Mouse (Mus musculus) liver, embryonic 14.5 days (tissue): ENCODE results near the gene Tmem189. TPM values are rescaled to one million over a fixed set of nuclear protein-coding genes. Genes with fewer than 3 reads are reported as not detected.

Experiments
- ATAC-seq: fragments of 200-750 bp; cut with Nextera tagmentation; 2 replicates; pipeline ENCODE4 v1.8.0; 2017; ENCODE audit warnings: moderate number of reproducible peaks, mild to moderate bottlenecking, moderate library complexity; ENCODE audit not compliant: insufficient read depth
- DNase-seq, 3 experiments: peaks; one replicate each; pipeline ENCODE4 v3.0.0-alpha.2; 2012 to 2013; ENCODE audit warnings: low read depth in 3 of 3, low spot score in 3 of 3
- H3K27ac ChIP-seq: fragments of 300-500 bp; sonication (generic); 2 replicates; pipeline ENCODE4 v1.5.1; 2014; ENCODE audit warnings: moderate library complexity, mild to moderate bottlenecking, control low read depth, inconsistent platforms
- H3K27me3 ChIP-seq: fragments of 300-500 bp; sonication (generic); 2 replicates; pipeline ENCODE4 v1.6.1; 2014; ENCODE audit warnings: mild to moderate bottlenecking, low read length, moderate library complexity; ENCODE audit not compliant: control insufficient read depth, insufficient read depth
- H3K36me3 ChIP-seq: fragments of 300-500 bp; sonication (generic); replicated peaks from 2 replicates; pipeline ENCODE4 v1.6.1; 2014; ENCODE audit warnings: low read depth; ENCODE audit not compliant: control insufficient read depth, insufficient read depth
- H3K4me1 ChIP-seq, 2 experiments: fragments of 200-500 bp in 1 of 2; fragments of 300-500 bp in 1 of 2; sonication (generic) in 1 of 2; replicated peaks; 2 replicates each; pipeline ENCODE4 v1.6.1; 2012 to 2014; ENCODE audit warnings: antibody characterized with exemption in 1 of 2, inconsistent platforms in 1 of 2, low read length in 1 of 2; ENCODE audit not compliant: control insufficient read depth in 2 of 2, insufficient read depth in 2 of 2
- H3K4me2 ChIP-seq: fragments of 300-500 bp; sonication (generic); 2 replicates; pipeline ENCODE4 v1.6.1; 2014; ENCODE audit warnings: low read depth, mild to moderate bottlenecking, control low read depth, moderate library complexity
- H3K4me3 ChIP-seq, 2 experiments: fragments of 200-500 bp in 1 of 2; fragments of 300-500 bp in 1 of 2; sonication (generic) in 1 of 2; 2 replicates each; pipeline ENCODE4 v1.5.1; 2012 to 2014; ENCODE audit warnings: low read depth in 2 of 2, low read length in 2 of 2, mild to moderate bottlenecking in 2 of 2, control low read depth in 1 of 2, inconsistent platforms in 1 of 2, moderate library complexity in 1 of 2; ENCODE audit not compliant: insufficient read depth in 1 of 2
- H3K9ac ChIP-seq: fragments of 300-500 bp; sonication (generic); replicated peaks from 2 replicates; pipeline ENCODE4 v1.6.1; 2014; ENCODE audit warnings: mild to moderate bottlenecking, control low read depth, moderate library complexity
- H3K9me3 ChIP-seq: fragments of 300-500 bp; sonication (generic); 2 replicates; pipeline ENCODE4 v1.6.1; 2016; ENCODE audit warnings: low read length, mixed read lengths; ENCODE audit not compliant: control insufficient read depth
- CTCF ChIP-seq: IDR thresholded peaks from 2 replicates; pipeline ENCODE4 v1.5.1; 2016; ENCODE audit warnings: antibody characterized with exemption, low read depth, control low read depth
- EP300 ChIP-seq: IDR thresholded peaks from 2 replicates; pipeline ENCODE4 v1.6.1; 2016; ENCODE audit warnings: antibody characterized with exemption, low read depth
- WGBS: fragments of 180-500 bp; shearing (Covaris S2); extraction: QIAGEN DNeasy Blood & Tissue Kit; methylation state at CpG from one replicate; pipeline ENCODE4 v1.1.7; 2014; ENCODE audit not compliant: insufficient replicate concordance; 5-methylcytosine and 5-hydroxymethylcytosine counted together
- polyA plus RNA-seq, 2 experiments: library from polyadenylated mRNA; depleted of rRNA in 1 of 2; stranded (reverse) in 1 of 2; unstranded in 1 of 2; fragments of >200 nt; fragmentation: Nextera tagmentation in 1 of 2; extraction: Ambion mirVana in 1 of 2; gene quantifications; 2 replicates each; pipeline versions ENCODE4 v1.2.1 to v1.2.3; 2012 to 2014

Gene Tmem189
- polyA plus RNA-seq, 2 experiments = 12.4 to 14.6 TPM

DNA sequence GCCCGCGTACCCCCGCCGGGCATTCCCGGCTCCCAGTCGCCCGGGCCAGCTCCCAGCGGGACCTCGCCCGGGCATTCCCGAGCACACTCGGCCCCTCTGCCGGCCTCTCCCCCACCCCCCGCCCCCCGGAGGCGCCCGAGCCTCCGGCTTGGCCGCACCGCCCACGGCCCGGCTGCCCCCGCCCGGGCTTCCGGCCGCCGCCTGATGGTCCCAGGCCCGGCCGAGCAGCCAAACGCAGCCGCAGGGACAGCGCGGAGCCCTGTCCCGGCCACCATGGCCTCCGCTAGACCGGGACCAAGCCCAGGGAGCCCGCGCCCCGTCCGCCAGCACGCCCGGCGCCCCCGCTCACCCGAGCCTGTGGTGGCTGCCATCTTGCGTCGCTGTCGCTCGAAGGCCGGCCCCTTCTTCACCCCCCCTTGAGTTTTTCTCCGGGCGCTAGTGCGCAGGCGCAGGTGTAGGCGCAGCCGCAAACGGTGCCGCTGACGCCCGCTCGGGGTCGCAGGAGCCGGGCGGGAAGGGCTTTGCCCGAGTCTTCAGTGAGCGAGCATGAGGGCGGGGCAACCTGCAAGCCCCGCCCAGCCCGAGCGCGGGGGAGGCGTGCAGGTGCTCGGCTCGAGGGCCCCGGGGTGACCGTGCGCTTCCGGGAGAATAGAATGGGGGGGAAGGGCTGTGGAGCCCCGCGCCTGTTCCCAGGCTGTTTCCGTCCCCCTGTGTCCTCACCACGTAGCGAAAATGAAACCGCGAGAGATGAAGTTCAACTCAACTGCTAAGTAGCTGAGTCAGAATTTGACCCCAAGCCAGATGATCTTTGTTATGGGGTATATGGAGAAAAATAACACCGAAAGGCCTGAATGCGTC lies 57.8 kb downstream of the Tmem189 start, which contains the start of gene Ube2v1:
Ube2v1 (minus strand) TSS at position 505 of the 858 bp plus-strand sequence.
- ATAC-seq (peak; percentile 70), DNase-seq (peak; percentile 90 to 96 (median 94))
- no peaks in the 10 kb centered on the region for H3K9me3 ChIP-seq
- H3K4me2 ChIP-seq = peak within 1 kb of the TSS; percentile 75
- H3K27ac ChIP-seq = peak within 1 kb of the TSS; percentile 96
- H3K4me3 ChIP-seq = peak within 1 kb of the TSS; percentile 85 to 98
- peak; percentile 52 for TF ChIP-seq CTCF
- TF ChIP-seq EP300 = peak; percentile 50; the same call in 1 of the 2 replicates
- peaks cover 58 to 69% of the 10 kb centered on the region in 2 experiments for H3K4me1 ChIP-seq
- H3K36me3 ChIP-seq = peaks cover 16% of the 10 kb centered on the region
- under 1% methylated on average over 87 of the region's 87 CpGs for WGBS
- H3K9ac ChIP-seq = peak within 1 kb of the TSS; percentile 100
- H3K27me3 ChIP-seq = no peaks in the 10 kb centered on the region

DNA sequence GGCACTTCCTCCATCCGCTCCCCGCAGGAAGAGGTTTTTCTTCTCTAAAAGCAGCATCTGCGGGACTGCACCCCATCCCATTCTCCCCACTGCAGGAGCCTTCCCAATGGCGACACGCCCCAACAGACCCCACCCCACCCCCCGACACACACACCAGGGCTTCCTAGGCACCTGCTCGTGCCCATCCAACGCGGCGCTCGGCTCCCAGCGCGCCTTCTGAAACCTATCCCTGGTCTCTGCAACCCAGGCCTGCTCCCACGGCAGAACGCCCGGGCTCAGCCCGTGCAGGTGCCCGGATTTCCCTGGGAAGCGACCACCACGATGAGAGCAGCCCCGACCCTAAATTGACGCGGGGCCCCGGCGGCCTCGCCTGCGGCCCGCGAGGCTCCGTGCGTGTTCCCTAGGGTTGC lies 58.4 kb downstream of the Tmem189 start:
- Histone ChIP-seq H3K4me3 (peak overlapping the region; percentile 85 to 98), H3K4me1 (peaks cover 62 to 71% of the 10 kb centered on the region in 2 experiments), H3K9ac (peak overlapping the region; percentile 100), H3K36me3 (peaks cover 18% of the 10 kb centered on the region), H3K9me3 (no peaks in the 10 kb centered on the region), H3K4me2 (peak overlapping the region; percentile 75), H3K27ac (peak overlapping the region; percentile 96), H3K27me3 (no peaks in the 10 kb centered on the region)
- ATAC-seq (no peak), DNase-seq (no peak)
- TF ChIP-seq CTCF = no peak
- under 1% methylated on average over 28 of the region's 31 CpGs for WGBS

DNA sequence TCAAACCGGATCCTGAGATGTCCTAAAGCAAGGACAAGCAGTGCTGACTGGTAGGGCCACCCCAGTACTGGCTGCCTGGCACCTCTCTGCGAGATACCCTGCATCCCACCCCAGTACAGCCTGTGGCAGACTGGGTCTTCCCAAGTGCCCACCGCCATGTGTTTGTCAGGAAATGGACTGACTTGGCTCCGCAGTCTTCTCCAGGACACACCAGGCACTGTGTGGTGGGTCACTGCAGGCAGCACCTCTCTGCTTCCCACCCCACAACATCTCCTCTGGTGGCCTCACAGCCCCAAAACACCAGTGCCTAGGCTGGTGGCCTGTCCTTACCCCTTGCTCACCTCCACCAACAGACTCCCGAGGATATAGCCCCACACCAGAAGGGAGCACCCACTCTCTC lies 59.2 kb downstream of the Tmem189 start:
- H3K4me1 ChIP-seq = peaks cover 59 to 70% of the 10 kb centered on the region in 2 experiments
- H3K4me2 ChIP-seq = peak overlapping the region; percentile 75
- DNase-seq (no peak), ATAC-seq (no peak)
- WGBS = 41% methylated on average over 5 of the region's 5 CpGs
- peak overlapping the region; percentile 85 to 98 for H3K4me3 ChIP-seq
- H3K36me3 ChIP-seq = peaks cover 22% of the 10 kb centered on the region
- peak overlapping the region; percentile 100 for H3K9ac ChIP-seq
- peak overlapping the region; percentile 96 for H3K27ac ChIP-seq
- no peak; the same call in 1 of the 2 replicates for TF ChIP-seq CTCF
- no peak for TF ChIP-seq EP300
- no peaks in the 10 kb centered on the region for H3K9me3 ChIP-seq
- no peaks in the 10 kb centered on the region for H3K27me3 ChIP-seq

DNA sequence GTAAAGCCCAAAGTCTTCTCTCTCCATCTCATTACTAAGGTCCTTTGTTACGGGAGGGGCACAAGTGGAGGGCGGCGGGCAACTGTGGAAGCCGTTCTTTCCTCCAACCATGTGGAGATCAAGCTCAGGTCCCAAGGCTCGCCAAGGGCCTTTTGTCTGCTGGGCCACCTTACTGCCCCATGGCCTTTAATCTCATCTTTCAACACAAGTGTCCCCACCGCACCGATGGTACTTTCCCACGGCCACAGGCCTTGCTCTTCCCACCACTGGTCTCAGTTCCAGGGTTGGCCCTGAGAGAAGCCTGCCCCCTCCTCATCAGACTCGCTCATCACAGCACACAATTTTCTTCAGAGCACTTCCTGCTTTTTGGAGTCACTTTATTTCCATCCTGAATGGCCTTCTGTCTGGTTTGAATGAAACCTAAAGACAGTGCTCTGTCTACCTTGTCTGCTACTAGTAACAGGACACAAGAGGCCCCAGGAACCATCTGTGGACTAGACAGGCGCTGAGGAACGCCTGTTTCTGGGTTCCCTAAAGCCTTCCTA lies 59.9 kb downstream of the Tmem189 start:
- no peaks in the 10 kb centered on the region for H3K9me3 ChIP-seq
- peaks cover 54 to 67% of the 10 kb centered on the region in 2 experiments for H3K4me1 ChIP-seq
- ATAC-seq (no peak), DNase-seq (no peak)
- 51% methylated on average over 11 of the region's 11 CpGs for WGBS
- TF ChIP-seq CTCF = no peak
- peak overlapping the region; percentile 100 for H3K9ac ChIP-seq
- peaks cover 22% of the 10 kb centered on the region for H3K36me3 ChIP-seq
- peak overlapping the region; percentile 96 for H3K27ac ChIP-seq
- peak overlapping the region; percentile 85 to 98 for H3K4me3 ChIP-seq
- no peaks in the 10 kb centered on the region for H3K27me3 ChIP-seq
- peak overlapping the region; percentile 75 for H3K4me2 ChIP-seq

DNA sequence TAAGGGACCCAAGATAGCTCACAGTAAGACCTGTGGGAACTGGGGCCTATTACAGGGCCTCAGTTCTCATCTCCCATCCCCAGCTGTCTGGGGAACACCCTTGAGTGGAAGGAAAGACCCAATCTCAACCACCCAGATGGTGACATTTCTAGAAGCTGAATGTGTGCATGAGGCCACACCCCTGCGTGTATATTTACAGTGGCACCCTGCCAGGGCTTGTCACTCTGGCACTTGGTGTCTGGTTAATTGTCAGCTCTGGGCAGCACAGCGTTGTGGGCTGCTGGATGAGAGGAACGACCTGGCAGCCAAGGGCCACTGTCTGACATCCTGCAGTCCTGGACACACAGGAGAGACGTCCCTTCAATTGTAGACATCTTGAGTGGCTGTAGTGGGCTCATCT lies 60.8 kb downstream of the Tmem189 start:
- Histone ChIP-seq H3K4me3 (peak overlapping the region; percentile 85 to 98), H3K4me1 (peaks cover 48 to 61% of the 10 kb centered on the region in 2 experiments)

More for the DNA sequence above, 60.8 kb downstream of the Tmem189 start:
- DNase-seq (peak; percentile 98 to 99 (median 99)), ATAC-seq (peak; percentile 85)
- H3K9me3 ChIP-seq = no peaks in the 10 kb centered on the region
- no peaks in the 10 kb centered on the region for H3K27me3 ChIP-seq
- peaks cover 22% of the 10 kb centered on the region for H3K36me3 ChIP-seq
- peak overlapping the region; percentile 75 for H3K4me2 ChIP-seq
- no peak for TF ChIP-seq CTCF
- peak; percentile 98 for TF ChIP-seq EP300
- 6% methylated on average over 4 of the region's 4 CpGs for WGBS
- H3K9ac ChIP-seq = peak overlapping the region; percentile 100
- peak overlapping the region; percentile 96 for H3K27ac ChIP-seq
